Mouse (Mus musculus): Measurements from ENCODE around the gene Adarb1.

Gene Adarb1

DNA sequence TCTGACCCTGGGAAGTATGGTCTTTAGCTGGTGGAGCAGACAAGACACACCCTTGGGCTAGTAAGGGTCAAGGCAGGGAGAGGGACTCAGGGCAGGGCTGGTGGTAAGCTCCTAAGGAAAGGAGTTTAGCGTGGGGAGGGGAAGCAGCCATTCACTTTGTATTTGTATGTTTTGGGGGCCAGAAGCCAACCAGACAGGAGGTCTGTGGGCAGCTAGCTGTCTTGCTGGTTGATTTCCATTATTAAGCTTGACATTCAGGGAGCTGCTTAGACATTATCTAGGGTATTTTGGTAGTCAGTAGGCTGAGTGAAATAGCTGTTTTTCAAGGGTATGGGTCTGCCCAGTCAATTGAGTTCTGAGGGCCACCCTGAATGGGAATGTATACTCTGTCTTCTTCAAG is 20.0 kb upstream of the Adarb1 start:
- DNase-seq (ENCODE audit: extremely low read depth, insufficient read length, low spot score) = no peak

DNA sequence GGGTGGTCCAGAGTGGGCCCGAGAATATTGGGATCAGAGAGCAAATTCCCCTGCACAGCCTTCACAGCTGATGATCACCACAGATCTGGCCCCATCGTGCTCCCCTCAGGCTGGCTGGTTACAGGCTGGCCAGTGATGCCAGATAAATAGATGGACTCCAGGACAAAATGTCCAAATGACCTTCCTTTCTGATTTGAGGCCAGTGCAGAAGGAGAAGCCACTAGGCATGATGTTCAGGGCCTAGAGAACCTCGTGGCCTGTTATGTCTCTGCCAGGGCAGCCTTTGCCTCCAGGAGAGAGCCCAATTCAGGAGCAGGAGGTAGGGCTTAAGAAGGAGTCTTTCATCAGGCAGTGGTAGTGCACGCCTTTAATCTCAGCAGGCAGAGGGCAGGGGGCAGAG is 17.3 kb upstream of the Adarb1 start:
- no peak for DNase-seq (ENCODE audit: extremely low read depth, insufficient read length, low spot score)

GRCm38 (mm10) chr10:77434457-77435151 is 16.5 kb upstream of the Adarb1 start:
- DNase-seq (ENCODE audit: extremely low read depth, insufficient read length, low spot score) = no peak

- no peak for DNase-seq (ENCODE audit: extremely low read depth, insufficient read length, low spot score)
Measured at GRCm38 (mm10) chr10:77434076-77434456, 16.0 kb upstream of the Adarb1 start.

DNA sequence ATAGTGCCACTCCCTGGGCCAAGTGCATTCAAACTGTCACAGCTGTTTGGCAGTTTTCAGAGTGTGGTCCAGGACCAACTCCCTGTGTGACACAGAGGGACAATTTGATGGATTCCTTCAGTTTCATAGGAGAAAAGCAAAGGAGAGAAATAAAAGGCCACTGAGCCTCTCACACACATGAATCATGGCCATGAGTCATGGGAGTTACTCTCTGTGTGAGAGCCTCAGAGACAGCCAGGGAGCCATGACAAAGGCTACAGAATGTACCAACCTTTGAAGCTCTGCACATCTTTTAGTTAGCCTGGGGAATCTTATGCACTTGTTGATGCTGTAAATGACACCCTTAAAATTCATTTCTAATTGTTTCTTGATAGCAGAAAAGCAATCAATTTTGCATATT is 12.7 kb upstream of the Adarb1 start:
- peak; percentile 46 for DNase-seq (ENCODE audit: extremely low read depth, insufficient read length, low spot score)

- no peak for DNase-seq (ENCODE audit: extremely low read depth, insufficient read length, low spot score)
Measured at GRCm38 (mm10) chr10:77429921-77430320, 11.9 kb upstream of the Adarb1 start.

DNA sequence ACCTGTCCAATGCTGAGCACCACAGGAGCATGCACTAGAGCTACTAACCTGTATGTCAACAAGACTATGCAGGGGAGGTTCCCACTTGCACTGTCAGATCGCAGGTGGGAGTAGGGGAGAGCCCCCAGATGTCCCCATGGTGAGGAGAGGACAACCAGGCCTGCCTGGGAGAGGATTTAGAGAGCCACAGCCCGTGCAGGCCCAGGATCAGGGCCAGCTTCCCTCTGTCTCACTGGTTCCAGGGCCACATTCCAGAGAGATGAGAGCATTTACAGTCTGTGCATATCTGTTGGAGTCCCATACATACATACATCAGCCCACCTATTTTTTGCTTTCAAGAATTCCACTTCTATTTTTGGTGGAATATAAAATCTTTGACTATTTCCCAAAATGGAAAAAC is 9.5 kb upstream of the Adarb1 start:
- peak; percentile 41 for DNase-seq (ENCODE audit: extremely low read depth, insufficient read length, low spot score)

GRCm38 (mm10) chr10:77420190-77420589 is 2.1 kb upstream of the Adarb1 start:
- DNase-seq (ENCODE audit: extremely low read depth, insufficient read length, low spot score) = peak; percentile 46

DNA sequence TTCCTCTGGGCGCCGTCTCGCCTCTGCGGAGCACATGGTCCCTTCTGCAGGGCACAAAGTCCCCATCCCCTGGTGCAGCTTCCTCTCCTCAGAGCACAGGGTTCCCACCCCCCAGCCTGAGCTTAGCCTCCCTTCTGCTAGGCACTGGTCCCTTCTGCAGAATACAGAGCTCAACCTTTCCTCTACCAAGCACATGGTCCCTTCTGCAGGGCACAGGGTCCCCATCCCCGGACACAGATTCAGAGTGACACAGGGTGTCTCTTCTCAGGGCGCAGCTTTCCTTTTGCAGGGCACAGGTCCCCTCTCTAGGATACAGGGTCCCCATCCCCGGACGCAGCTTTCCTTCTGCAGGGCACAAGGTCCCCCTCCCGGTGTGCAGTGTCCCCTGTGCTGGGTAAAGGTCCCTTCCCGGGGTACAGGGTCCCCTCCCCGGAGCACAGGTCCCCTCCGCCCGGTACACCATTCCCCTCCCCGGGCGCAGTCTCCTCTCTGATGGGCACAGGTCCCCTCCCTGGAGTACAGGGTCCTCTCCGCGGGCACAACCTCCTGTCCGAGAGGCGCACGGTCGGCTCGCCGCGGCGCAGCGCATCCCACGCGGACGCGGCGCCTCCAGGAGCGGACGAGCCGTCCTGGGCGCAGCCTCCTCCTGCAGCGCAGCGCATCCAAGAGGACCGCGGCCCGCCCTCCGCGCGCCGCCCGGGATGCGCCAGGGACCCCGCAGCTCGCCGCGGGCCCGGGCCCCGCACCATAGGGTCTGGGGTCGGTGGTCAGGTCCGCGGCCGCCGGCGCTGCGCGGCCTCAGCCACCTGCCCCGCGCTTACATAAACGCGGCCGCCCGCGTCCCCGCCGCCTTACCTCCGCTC is 599 bp downstream of the Adarb1 start:
- DNase-seq (ENCODE audit: extremely low read depth, insufficient read length, low spot score) = peak; percentile 58

DNA sequence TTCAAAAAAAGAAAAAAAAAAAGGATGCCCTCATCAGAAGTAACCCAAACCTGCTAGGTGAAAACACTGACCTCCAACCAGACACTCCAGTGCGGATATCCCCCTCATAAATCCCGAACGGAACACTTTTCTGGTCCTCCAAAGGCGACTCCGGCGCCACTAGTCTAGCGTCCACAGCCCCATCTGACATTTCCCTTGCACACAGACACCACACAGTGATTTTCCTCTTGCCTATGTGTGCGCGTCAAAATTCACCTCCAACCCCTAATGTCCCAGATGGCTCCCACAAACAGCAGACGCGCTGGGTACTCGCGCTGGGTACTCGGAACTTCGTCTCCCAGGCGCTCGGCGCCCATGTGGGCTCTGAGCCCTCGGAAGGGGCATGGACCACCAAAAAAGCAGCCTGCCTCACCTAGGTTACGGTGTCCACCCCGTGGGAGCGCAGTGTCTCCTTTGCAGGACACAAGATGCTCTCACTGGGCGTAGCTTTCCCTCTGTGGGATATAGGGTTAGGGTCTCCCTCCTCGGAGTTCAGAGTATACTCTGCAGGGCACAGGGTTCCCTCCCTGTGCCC is 1.3 kb downstream of the Adarb1 start:
- DNase-seq (ENCODE audit: extremely low read depth, insufficient read length, low spot score) = no peak

- DNase-seq (ENCODE audit: extremely low read depth, insufficient read length, low spot score) = no peak
Measured at GRCm38 (mm10) chr10:77415867-77416266, 2.2 kb downstream of the Adarb1 start.

GRCm38 (mm10) chr10:77413791-77414190 is 4.3 kb downstream of the Adarb1 start:
- no peak for DNase-seq (ENCODE audit: extremely low read depth, insufficient read length, low spot score)

- no peak for DNase-seq (ENCODE audit: extremely low read depth, insufficient read length, low spot score)
Measured at GRCm38 (mm10) chr10:77409154-77409553, 8.9 kb downstream of the Adarb1 start.

DNA sequence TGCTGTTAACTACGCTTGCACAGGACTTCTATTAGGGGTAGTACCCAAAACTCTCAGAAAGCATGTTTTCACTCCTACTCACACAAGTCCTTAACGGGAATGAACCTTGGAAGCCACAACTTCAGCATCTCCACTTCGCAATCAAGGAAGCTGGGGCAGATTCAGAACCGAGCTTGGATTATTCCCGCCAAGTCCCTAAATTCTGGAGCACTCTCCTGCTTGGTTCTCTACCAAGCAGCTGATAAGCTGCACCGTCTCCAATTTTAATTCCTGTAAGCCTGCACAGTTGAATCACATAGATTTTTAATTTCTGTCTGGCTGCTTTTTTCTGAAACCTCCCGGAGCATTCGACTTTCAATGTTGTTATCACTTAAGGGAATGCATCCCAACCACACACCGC is 9.8 kb downstream of the Adarb1 start:
- DNase-seq (ENCODE audit: extremely low read depth, insufficient read length, low spot score) = no peak

DNA sequence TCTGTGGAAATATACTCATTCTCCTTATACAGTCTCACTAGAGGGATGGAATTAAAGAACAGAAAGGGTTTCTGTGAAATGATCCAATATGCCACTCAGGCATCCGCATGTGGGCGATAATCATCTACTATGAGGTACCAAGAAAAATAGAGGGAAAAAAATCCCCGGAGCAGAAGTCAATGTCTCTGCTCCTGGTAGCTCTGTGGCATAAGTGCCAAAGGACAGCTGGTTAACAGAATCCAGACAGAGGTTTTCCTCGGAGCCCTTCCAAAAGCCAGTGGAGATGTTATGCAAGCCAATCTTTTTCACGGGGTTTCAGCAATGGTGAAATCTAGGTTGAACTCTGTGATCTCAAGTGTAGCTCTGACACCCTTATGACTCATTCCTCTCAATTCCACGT is 11.6 kb downstream of the Adarb1 start:
- DNase-seq (ENCODE audit: extremely low read depth, insufficient read length, low spot score) = peak; percentile 49

GRCm38 (mm10) chr10:77402463-77402862 is 15.6 kb downstream of the Adarb1 start:
- no peak for DNase-seq (ENCODE audit: extremely low read depth, insufficient read length, low spot score)

DNA sequence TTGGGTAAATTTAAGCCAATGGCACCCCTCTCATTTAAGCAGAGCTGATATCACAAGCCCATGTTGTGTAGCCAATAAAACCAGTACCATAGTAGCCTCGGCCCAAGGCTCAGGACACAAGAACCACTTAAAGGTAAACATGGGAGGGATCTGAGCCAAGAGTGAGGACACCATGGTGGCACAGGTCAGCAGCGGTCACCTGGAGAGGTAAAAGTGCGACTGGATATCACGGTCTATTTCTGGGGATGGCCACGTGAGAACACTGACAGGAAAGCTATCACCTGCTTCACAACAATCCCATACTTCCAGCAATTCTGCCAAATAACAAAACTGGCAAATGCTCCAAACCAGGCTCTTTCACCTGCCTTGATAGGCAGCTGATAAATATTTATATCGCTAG is 17.0 kb downstream of the Adarb1 start:
- DNase-seq (ENCODE audit: extremely low read depth, insufficient read length, low spot score) = no peak

GRCm38 (mm10) chr10:77399938-77400337 is 18.1 kb downstream of the Adarb1 start:
- no peak for DNase-seq (ENCODE audit: extremely low read depth, insufficient read length, low spot score)

DNA sequence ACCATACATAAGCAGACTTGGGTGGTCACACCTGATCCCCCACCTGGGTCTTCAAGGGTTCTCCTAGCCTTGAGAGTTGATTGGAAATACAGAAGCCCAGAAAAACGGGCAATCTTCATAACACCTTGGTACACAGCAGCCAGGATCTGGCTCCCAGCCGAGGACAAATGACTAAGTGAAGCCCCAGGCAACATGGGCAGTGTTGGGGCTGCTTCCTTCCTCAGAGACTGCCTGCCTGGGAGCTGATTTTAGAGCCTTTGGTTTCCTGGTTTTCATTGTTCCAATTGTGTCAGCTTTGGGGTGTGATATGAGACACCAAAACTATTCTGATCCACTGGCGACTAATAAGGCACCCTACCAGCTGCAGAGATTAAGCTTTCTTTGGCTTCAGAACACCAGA is 20.0 kb downstream of the Adarb1 start:
- DNase-seq (ENCODE audit: extremely low read depth, insufficient read length, low spot score) = no peak

DNA sequence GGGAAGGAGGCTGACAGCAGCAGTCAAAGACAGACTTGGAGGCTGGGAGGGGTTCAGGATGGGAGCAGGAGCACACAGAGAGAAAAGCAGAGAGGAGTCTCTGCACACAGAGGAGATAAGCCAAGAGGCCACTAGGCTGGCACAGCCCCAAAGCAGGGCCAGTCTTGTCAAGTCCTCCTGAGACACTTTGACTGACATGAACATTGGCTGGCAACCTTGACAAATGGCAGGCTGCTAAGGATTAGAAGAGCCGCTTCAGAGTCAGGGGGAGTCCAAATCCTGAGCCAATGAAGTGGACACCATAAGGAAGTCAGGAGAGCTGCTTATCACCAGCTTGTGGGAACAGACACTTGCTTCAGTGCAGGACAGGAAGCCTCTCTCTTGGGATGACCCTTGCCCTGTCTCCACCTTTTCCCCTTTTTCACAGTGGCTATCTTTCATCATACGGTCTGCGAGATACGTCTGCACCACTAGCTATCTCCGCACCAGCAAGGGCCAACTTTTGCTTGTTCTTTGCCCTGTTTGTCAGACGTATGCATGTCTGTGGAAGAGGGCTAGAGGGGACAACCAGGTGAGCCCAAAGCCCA is 20.9 kb downstream of the Adarb1 start:
- no peak for DNase-seq (ENCODE audit: extremely low read depth, insufficient read length, low spot score)

DNA sequence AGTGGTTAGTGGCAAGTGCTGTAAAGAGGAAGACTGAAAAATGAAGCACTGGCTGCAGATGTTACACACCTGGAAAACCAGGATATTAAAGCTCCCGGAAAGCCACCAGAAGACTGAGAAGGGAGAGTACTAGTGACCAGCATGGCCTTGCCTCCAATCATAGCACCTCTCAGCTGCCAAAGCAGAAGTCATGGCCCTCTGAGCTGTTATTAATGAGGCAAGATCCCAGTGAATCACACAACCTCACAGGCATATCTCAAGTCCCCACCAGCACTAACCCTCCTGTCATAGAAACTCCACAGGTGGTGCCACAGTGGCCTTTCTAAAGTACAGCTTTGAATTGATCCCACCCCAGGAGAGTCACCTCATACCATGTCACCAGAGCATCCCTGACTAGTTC is 22.1 kb downstream of the Adarb1 start:
- DNase-seq (ENCODE audit: extremely low read depth, insufficient read length, low spot score) = no peak
